Mouse (Mus musculus): ENCODE data around the gene Klra10. TPM values are rescaled to one million over a fixed set of nuclear protein-coding genes. Genes with fewer than 3 reads are reported as not detected.
"Not testable (repeated sequence)": the region's sequence is repeated elsewhere in the genome, so short reads cannot be mapped to it uniquely, and the experiment has no call there.

Klra10 gene
- total RNA-seq (2021) (under 1 TPM in 1 of 2 experiments, not detected in 1; 0.57 TPM), polyA plus RNA-seq (2012; rRNA removed) (not detected in 2 replicates)
- long read RNA-seq, result 0 reads

GRCm38 (mm10) chr6:130281828-130282227 is at the start of gene Klra10:
TSS of gene Klra10 (minus strand) at chr6:130281928.
- H3K79me2 ChIP-seq (replicated peaks; ENCODE audit: control insufficient read depth, insufficient read depth, low read length); H3K9ac ChIP-seq (ENCODE audit: low read depth, low read length); H3K4me3 ChIP-seq; H3K27ac ChIP-seq; H3K27me3 ChIP-seq (ENCODE audit: control insufficient read depth, insufficient read depth, low read length); intact Hi-C loops (cut with DNase I); H3K4me1 ChIP-seq (ENCODE audit: control insufficient read depth, insufficient read depth, low read length); H3K36me3 ChIP-seq (ENCODE audit: control insufficient read depth, insufficient read depth, low read length); DNase-seq: not testable (repeated sequence)
- 59% methylated on average over 1 of the region's 1 CpGs for WGBS

GRCm38 (mm10) chr6:130287984-130288649 is 6.4 kb upstream of the Klra10 start:
- Histone ChIP-seq H3K4me3 (no peak overlapping the region), H3K9ac (ENCODE audit: low read depth, low read length) (no peak overlapping the region), H3K27ac (no peak overlapping the region), H3K79me2 (replicated peaks; ENCODE audit: control insufficient read depth, insufficient read depth, low read length) (no peaks in the 10 kb centered on the region), H3K4me1 (ENCODE audit: control insufficient read depth, insufficient read depth, low read length) (no peaks in the 10 kb centered on the region), H3K36me3 (ENCODE audit: control insufficient read depth, insufficient read depth, low read length) (no peaks in the 10 kb centered on the region), H3K27me3 (ENCODE audit: control insufficient read depth, insufficient read depth, low read length) (no peaks in the 10 kb centered on the region)
- DNase-seq, result no peak
- intact Hi-C loops (cut with DNase I), result no loop called here
- TF ChIP-seq POLR2A (IDR thresholded peaks at IDR 0.05; ENCODE audit: insufficient read depth, low read depth, low read length), result no peak
- no peak for TF ChIP-seq CTCF (IDR thresholded peaks at IDR 0.05)
- no peak for TF ChIP-seq EP300 (IDR thresholded peaks at IDR 0.05; ENCODE audit: insufficient read depth, low read depth, low read length)

GRCm38 (mm10) chr6:130255326-130255725 is 26.4 kb downstream of the Klra10 start:
- no peak for TF ChIP-seq POLR2A (IDR thresholded peaks at IDR 0.05; ENCODE audit: insufficient read depth, low read depth, low read length)
- TF ChIP-seq CTCF (IDR thresholded peaks at IDR 0.05), result no peak
- no peak for TF ChIP-seq EP300 (IDR thresholded peaks at IDR 0.05; ENCODE audit: insufficient read depth, low read depth, low read length)
- intact Hi-C loops (cut with DNase I), result loop anchor here (5.0 kb wide), 1 partner anchor 208 kb away; no protein-coding TSS in a partner anchor
- H3K4me3 ChIP-seq, result no peak overlapping the region
- no peak overlapping the region for H3K27ac ChIP-seq
- no peaks in the 10 kb centered on the region for H3K27me3 ChIP-seq (ENCODE audit: control insufficient read depth, insufficient read depth, low read length)
- H3K36me3 ChIP-seq (ENCODE audit: control insufficient read depth, insufficient read depth, low read length), result no peaks in the 10 kb centered on the region
- no peak for DNase-seq
- H3K79me2 ChIP-seq (replicated peaks; ENCODE audit: control insufficient read depth, insufficient read depth, low read length), result no peaks in the 10 kb centered on the region
- WGBS, result 69% methylated on average over 2 of the region's 2 CpGs
- H3K9ac ChIP-seq (ENCODE audit: low read depth, low read length), result no peak overlapping the region
- H3K4me1 ChIP-seq (ENCODE audit: control insufficient read depth, insufficient read depth, low read length), result no peaks in the 10 kb centered on the region

GRCm38 (mm10) chr6:130237536-130237935 is 44.2 kb downstream of the Klra10 start:
- no peaks in the 10 kb centered on the region for H3K36me3 ChIP-seq (ENCODE audit: control insufficient read depth, insufficient read depth, low read length)
- no peak overlapping the region for H3K4me3 ChIP-seq
- no peaks in the 10 kb centered on the region for H3K27me3 ChIP-seq (ENCODE audit: control insufficient read depth, insufficient read depth, low read length)
- intact Hi-C loops (cut with DNase I), result no loop called here
- 54% methylated on average over 2 of the region's 2 CpGs for WGBS
- H3K27ac ChIP-seq, result no peak overlapping the region
- no peaks in the 10 kb centered on the region for H3K4me1 ChIP-seq (ENCODE audit: control insufficient read depth, insufficient read depth, low read length)
- H3K79me2 ChIP-seq (replicated peaks; ENCODE audit: control insufficient read depth, insufficient read depth, low read length), result no peaks in the 10 kb centered on the region
- no peak for DNase-seq
- no peak overlapping the region for H3K9ac ChIP-seq (ENCODE audit: low read depth, low read length)
- TF ChIP-seq POLR2A (IDR thresholded peaks at IDR 0.05; ENCODE audit: insufficient read depth, low read depth, low read length) (no peak), EP300 (IDR thresholded peaks at IDR 0.05; ENCODE audit: insufficient read depth, low read depth, low read length) (no peak), CTCF (IDR thresholded peaks at IDR 0.05) (no peak)

GRCm38 (mm10) chr6:130236635-130237034 is 45.1 kb downstream of the Klra10 start:
- intact Hi-C loops (cut with DNase I), result no loop called here
- no peak for DNase-seq
- Histone ChIP-seq H3K4me1 (ENCODE audit: control insufficient read depth, insufficient read depth, low read length) (no peaks in the 10 kb centered on the region), H3K27ac (no peak overlapping the region), H3K4me3 (no peak overlapping the region), H3K36me3 (ENCODE audit: control insufficient read depth, insufficient read depth, low read length) (no peaks in the 10 kb centered on the region), H3K27me3 (ENCODE audit: control insufficient read depth, insufficient read depth, low read length) (no peaks in the 10 kb centered on the region), H3K79me2 (replicated peaks; ENCODE audit: control insufficient read depth, insufficient read depth, low read length) (no peaks in the 10 kb centered on the region), H3K9ac (ENCODE audit: low read depth, low read length) (no peak overlapping the region)
- 33% methylated on average over 1 of the region's 1 CpGs for WGBS
- TF ChIP-seq CTCF (IDR thresholded peaks at IDR 0.05) (no peak), POLR2A (IDR thresholded peaks at IDR 0.05; ENCODE audit: insufficient read depth, low read depth, low read length) (no peak), EP300 (IDR thresholded peaks at IDR 0.05; ENCODE audit: insufficient read depth, low read depth, low read length) (no peak)

GRCm38 (mm10) chr6:130233222-130233621 is 48.5 kb downstream of the Klra10 start, which contains the start of gene Klra7:
TSS of gene Klra7 (minus strand) at chr6:130233322.
- intact Hi-C loops (cut with DNase I), result no loop called here
- Histone ChIP-seq H3K4me1 (ENCODE audit: control insufficient read depth, insufficient read depth, low read length) (no peaks in the 10 kb centered on the region), H3K9ac (ENCODE audit: low read depth, low read length) (no peak within 1 kb of the TSS), H3K4me3 (no peak within 1 kb of the TSS), H3K36me3 (ENCODE audit: control insufficient read depth, insufficient read depth, low read length) (no peaks in the 10 kb centered on the region), H3K79me2 (replicated peaks; ENCODE audit: control insufficient read depth, insufficient read depth, low read length) (no peaks in the 10 kb centered on the region), H3K27ac (no peak within 1 kb of the TSS), H3K27me3 (ENCODE audit: control insufficient read depth, insufficient read depth, low read length) (no peaks in the 10 kb centered on the region)
- DNase-seq, result no peak
- no peak for TF ChIP-seq POLR2A (IDR thresholded peaks at IDR 0.05; ENCODE audit: insufficient read depth, low read depth, low read length)
- no peak for TF ChIP-seq EP300 (IDR thresholded peaks at IDR 0.05; ENCODE audit: insufficient read depth, low read depth, low read length)
- no peak for TF ChIP-seq CTCF (IDR thresholded peaks at IDR 0.05)

Other genes with a start within 250 kb of the Klra10 start
- gene Klra4, start 214.7 kb downstream of the Klra10 start, total RNA-seq (2021), result not detected
- gene Klra4, start 214.7 kb downstream of the Klra10 start, polyA plus RNA-seq (2012; rRNA removed), result 0.27 TPM in 1 of 2 replicates, not detected in the other
- gene Klra8, start 152.0 kb downstream of the Klra10 start, total RNA-seq (2021), result under 1 TPM; 0.61 to 0.84 TPM
- 0.14 TPM in 1 of 2 replicates, not detected in the other for gene Klra8, start 152.0 kb downstream of the Klra10 start, polyA plus RNA-seq (2012; rRNA removed)
- gene Klra9, start 88.8 kb downstream of the Klra10 start, total RNA-seq (2021), result 1 to 10 TPM; 1.7 to 2.8 TPM
- 0.35 and 0.39 TPM in 2 replicates for gene Klra9, start 88.8 kb downstream of the Klra10 start, polyA plus RNA-seq (2012; rRNA removed)
- under 1 TPM in 1 of 2 experiments, not detected in 1; 0.20 TPM for gene Klra7, start 48.6 kb downstream of the Klra10 start, total RNA-seq (2021)
- gene Klra7, start 48.6 kb downstream of the Klra10 start, polyA plus RNA-seq (2012; rRNA removed), result not detected in 2 replicates
- not detected for gene Klra3, start 55.6 kb upstream of the Klra10 start, total RNA-seq (2021)
- not detected in 2 replicates for gene Klra3, start 55.6 kb upstream of the Klra10 start, polyA plus RNA-seq (2012; rRNA removed)
- gene Klra1, start 104.9 kb upstream of the Klra10 start, total RNA-seq (2021), result not detected
- gene Klra1, start 104.9 kb upstream of the Klra10 start, polyA plus RNA-seq (2012; rRNA removed), result not detected in 2 replicates

Data from heart, adult 2 months (tissue).